Mouse (Mus musculus) layer of hippocampus, postnatal 25 days (tissue): ENCODE measurements around the gene Espnl. TPM values are rescaled to one million over a fixed set of nuclear protein-coding genes. Genes with fewer than 3 reads are reported as not detected.

ENCODE experiments used
- DNase-seq, 2 experiments: peaks; one replicate each; pipeline ENCODE4 v3.0.0; 2022; ENCODE audit warnings: mixed read lengths in 2 of 2, low spot score in 1 of 2; ENCODE audit errors: extremely low spot score in 1 of 2
- total RNA-seq, 2 experiments: library from RNA; stranded (reverse); gene quantifications; 2 replicates each; pipeline ENCODE4 v1.2.3; 2021

Espnl gene
- total RNA-seq, 2 experiments from 2014 or later, result not detected

DNA sequence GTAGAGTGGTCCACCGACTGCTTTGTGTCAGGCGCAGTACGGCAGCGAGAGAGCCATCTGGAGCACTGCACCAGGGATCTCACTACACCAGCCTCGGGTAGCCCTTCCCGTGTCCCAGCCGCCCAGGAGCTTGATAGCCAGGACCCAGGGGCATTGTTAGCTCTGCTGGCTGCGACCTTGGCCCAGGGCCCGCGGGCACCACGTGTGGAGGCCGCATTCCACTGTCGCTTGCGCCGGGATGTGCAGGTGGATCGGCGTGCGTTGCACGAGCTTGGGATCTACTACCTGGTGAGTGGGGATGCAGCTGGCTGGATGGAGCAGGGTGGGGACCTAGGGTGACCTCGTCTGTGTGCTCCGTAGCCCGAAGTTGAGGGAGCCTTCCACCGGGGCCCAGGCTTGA lies 48.2 kb downstream of the Espnl start:
- no peak for DNase-seq

DNA sequence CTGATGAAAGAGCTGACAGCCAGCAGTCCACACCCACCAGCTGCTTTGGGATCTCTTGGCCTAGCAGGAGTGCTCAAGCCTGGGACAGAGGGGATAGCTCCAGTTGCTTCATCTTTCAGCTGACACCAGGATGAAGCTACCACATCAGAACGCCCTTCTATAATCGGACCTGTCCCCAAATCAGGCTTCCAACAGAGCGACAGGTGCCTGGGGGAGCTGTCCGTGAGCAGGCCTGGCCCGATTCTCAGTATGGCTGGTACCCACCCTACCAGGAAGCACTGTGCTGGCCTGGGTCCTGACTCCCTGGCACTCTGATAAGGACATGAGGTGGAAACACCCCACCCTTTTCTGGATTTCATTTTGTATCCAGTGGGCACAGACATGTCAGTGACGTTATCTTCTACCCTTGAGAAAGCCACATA lies 51.5 kb downstream of the Espnl start:
- DNase-seq, result no peak

DNA sequence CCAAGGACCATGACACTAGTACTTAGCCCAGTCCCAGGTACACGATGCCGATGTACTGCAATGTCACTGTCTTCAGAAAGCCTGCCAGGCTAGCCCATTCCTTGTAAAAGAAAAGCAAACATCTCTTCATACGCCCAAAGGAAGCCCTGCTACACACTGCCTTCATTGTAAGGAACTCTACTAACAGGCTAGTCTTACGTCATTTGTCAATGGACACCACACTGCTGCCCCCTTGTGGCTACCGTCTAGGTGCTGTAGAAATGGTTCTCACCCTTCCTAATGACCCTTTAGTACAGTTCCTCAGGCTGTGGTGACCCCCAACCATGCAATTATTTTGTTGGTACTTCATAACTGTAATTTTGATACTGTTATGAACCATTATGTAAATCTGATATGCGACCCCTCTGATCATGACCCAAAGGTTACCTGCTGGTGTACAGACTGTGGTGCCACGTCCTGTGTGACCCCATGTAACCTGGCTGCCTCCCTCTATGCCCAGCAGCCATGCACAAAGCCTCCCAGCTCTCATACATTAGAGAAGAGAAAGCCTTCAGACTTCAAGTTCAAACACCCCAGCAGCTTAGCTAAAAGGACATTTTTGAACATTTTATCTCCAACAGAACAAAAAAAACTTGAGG lies 58.7 kb downstream of the Espnl start:
- peak; percentile 50 to 93 for DNase-seq

DNA sequence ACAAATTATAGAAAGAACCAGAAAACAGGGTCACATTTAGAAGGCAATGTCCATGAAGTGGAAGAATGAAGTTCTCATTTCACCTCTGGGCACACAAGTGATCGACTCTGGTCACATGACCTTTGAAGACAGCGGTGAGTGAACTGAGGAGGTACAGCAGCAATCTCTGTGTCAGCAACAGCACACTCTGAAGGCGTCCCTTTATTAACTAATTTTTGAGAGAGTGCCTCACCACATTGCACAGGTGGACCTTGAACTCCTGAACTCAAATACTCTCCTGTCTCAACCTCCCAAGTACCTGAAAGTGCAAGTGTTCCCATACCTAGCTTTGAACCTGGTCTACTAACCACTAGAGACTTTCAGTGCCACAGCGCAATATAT lies 59.2 kb downstream of the Espnl start:
- DNase-seq, result no peak

DNA sequence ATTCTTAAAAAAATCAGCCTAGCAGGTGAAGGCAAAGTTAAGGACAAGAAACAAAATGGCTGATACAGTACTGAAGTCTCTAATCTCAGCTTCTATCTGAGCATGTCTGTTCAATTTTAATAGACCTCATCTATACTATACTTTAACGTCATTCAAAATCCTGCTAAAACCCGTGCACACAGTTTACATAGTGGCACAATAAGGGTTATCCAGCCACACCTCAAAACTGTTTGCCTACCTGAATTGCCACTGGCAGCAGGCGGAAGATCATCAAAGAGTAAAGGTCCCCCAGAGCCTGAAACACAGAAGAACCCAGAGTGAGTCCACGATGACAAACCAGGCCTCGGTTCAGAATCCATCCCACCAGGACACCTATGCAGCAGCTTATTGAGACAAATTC lies 68.5 kb downstream of the Espnl start:
- no peak for DNase-seq

DNA sequence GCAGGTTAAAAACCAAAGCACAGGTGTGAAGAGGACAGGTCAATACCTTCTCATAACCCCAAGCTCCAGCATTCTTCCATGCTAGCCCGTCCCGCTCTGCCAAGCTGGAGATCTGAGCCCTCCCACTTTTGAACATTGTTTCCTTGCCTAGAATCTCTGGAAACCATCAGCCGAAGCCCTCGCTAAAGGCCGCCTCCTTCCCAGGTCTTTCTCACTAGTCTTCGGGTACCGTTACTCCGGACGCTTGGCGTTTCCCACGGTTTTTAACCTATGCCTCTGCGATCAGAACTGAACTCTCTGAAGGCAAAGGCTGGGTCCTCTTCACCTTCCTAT lies 76.0 kb downstream of the Espnl start:
- DNase-seq, result no peak

Other genes starting within 250 kb of the Espnl start
- gene Rbm44, start 177.0 kb upstream of the Espnl start, total RNA-seq, result not detected
- gene Ramp1, start 142.3 kb upstream of the Espnl start, total RNA-seq, result 10 to 100 TPM; 61.6 to 63.1 TPM
- 10 to 100 TPM; 47.7 to 54.2 TPM for gene Ube2f, start 71.8 kb upstream of the Espnl start, total RNA-seq
- 10 to 100 TPM; 17.8 to 21.2 TPM for gene Scly, start 23.7 kb upstream of the Espnl start, total RNA-seq
- gene Klhl30, start 28.9 kb downstream of the Espnl start, total RNA-seq, result not detected
- gene Erfe, start 44.4 kb downstream of the Espnl start, total RNA-seq, result not detected
- gene Ilkap, start 76.7 kb downstream of the Espnl start, total RNA-seq, result 10 to 100 TPM; 55.2 to 63.6 TPM
- 10 to 100 TPM; 15.6 to 15.7 TPM for gene Hes6, start 92.0 kb downstream of the Espnl start, total RNA-seq
- gene Per2, start 137.2 kb downstream of the Espnl start, total RNA-seq, result 10 to 100 TPM; 21.5 to 23.8 TPM
- gene Traf3ip1, start 172.6 kb downstream of the Espnl start, total RNA-seq, result 10 to 100 TPM; 10.7 to 12.8 TPM
- gene Asb1, start 218.5 kb downstream of the Espnl start, total RNA-seq, result 10 to 100 TPM; 35.9 to 42.0 TPM